Mouse (Mus musculus): ENCODE data around the gene Rbpj. TPM values are rescaled to one million over a fixed set of nuclear protein-coding genes. Genes with fewer than 3 reads are reported as not detected.

Gene Rbpj
- polyA plus RNA-seq, 1 experiment from 2014 or later = 23.9 TPM

GRCm38 (mm10) chr5:53451829-53452228 lies 14.1 kb upstream of the Rbpj start:
- H3K4me1 ChIP-seq = peaks cover 5% of the 10 kb centered on the region; the same call in 1 of the 2 replicates
- 86% methylated on average over 8 of the region's 8 CpGs for WGBS
- no peak for ATAC-seq (ENCODE audit: low FRiP score)
- no peak overlapping the region for H3K4me3 ChIP-seq (replicated peaks)
- no peak overlapping the region for H3K4me2 ChIP-seq
- no peak overlapping the region for H3K9ac ChIP-seq (replicated peaks)
- H3K27me3 ChIP-seq (replicated peaks) = no peaks in the 10 kb centered on the region
- no peaks in the 10 kb centered on the region for H3K36me3 ChIP-seq
- no peak overlapping the region for H3K27ac ChIP-seq (replicated peaks)
- no peaks in the 10 kb centered on the region for H3K9me3 ChIP-seq (replicated peaks)

DNA sequence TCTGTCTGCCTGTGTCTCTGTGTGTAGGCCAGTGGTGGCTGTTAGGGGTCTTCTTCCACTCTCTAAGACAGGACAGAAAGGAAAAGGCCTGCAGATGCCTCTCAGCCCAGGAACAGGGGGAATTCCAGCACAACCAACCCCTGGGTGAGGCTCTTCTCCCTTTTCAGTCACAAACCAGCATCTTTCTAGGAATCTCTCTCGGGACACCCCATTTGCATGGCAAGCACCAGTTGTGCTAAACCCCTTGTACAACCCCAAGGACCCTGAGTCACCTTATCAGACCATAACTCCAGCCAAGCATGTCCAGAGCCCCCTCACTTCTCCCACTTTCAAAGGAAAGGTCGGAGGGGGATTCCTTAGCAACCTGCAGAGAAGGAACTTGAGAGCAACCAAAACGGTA lies 13.0 kb upstream of the Rbpj start:
- no peak overlapping the region for H3K4me3 ChIP-seq (replicated peaks)
- H3K9me3 ChIP-seq (replicated peaks) = no peaks in the 10 kb centered on the region
- H3K36me3 ChIP-seq = no peaks in the 10 kb centered on the region
- WGBS = 48% methylated on average over 3 of the region's 3 CpGs
- H3K4me1 ChIP-seq = peaks cover 5% of the 10 kb centered on the region; the same call in 1 of the 2 replicates
- no peak overlapping the region for H3K9ac ChIP-seq (replicated peaks)
- no peak overlapping the region for H3K4me2 ChIP-seq
- H3K27ac ChIP-seq (replicated peaks) = no peak overlapping the region
- H3K27me3 ChIP-seq (replicated peaks) = no peaks in the 10 kb centered on the region
- no peak for ATAC-seq (ENCODE audit: low FRiP score)

GRCm38 (mm10) chr5:53454706-53455105 lies 11.2 kb upstream of the Rbpj start:
- Histone ChIP-seq H3K9me3 (replicated peaks) (no peaks in the 10 kb centered on the region), H3K4me1 (peaks cover 5% of the 10 kb centered on the region; the same call in 1 of the 2 replicates), H3K27ac (replicated peaks) (no peak overlapping the region), H3K4me2 (no peak overlapping the region), H3K36me3 (no peaks in the 10 kb centered on the region), H3K4me3 (replicated peaks) (no peak overlapping the region), H3K9ac (replicated peaks) (no peak overlapping the region), H3K27me3 (replicated peaks) (no peaks in the 10 kb centered on the region)
- WGBS = 81% methylated on average over 9 of the region's 9 CpGs
- ATAC-seq (ENCODE audit: low FRiP score) = no peak

- Histone ChIP-seq H3K36me3 (no peaks in the 10 kb centered on the region), H3K4me3 (replicated peaks) (no peak overlapping the region), H3K9me3 (replicated peaks) (no peaks in the 10 kb centered on the region), H3K9ac (replicated peaks) (no peak overlapping the region), H3K27ac (replicated peaks) (no peak overlapping the region), H3K27me3 (replicated peaks) (no peaks in the 10 kb centered on the region), H3K4me1 (peaks cover 5% of the 10 kb centered on the region; the same call in 1 of the 2 replicates), H3K4me2 (no peak overlapping the region)
- no peak for ATAC-seq (ENCODE audit: low FRiP score)
- 94% methylated on average over 5 of the region's 5 CpGs for WGBS
These were observed 10.5 kb upstream of the Rbpj start for GRCm38 (mm10) chr5:53455459-53455858.

DNA sequence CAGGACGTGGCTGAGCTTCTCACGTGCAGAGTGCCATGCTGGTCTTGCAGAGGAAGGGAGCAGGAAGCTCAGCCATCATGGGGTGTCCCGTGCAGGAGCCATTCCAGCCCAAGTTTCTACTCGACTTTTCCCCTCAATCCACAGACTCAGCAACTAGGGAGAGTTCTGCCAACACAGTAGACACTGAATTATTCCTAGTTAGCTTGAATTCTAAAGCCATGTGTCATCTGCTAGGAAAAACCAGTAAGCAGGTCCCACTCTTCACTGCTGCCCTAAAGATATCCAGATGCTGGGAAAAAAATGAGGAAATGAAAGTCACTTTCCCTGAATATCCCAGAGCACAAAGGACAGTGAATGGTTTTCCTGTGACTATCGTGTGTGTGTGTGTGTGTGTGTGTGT lies 5.8 kb upstream of the Rbpj start:
- Histone ChIP-seq H3K27ac (replicated peaks) (no peak overlapping the region), H3K9ac (replicated peaks) (no peak overlapping the region), H3K4me2 (no peak overlapping the region), H3K4me1 (no peaks in the 10 kb centered on the region), H3K36me3 (no peaks in the 10 kb centered on the region), H3K27me3 (replicated peaks) (no peaks in the 10 kb centered on the region), H3K4me3 (replicated peaks) (no peak overlapping the region), H3K9me3 (replicated peaks) (no peaks in the 10 kb centered on the region)
- WGBS = 76% methylated on average over 5 of the region's 5 CpGs
- no peak for ATAC-seq (ENCODE audit: low FRiP score)

DNA sequence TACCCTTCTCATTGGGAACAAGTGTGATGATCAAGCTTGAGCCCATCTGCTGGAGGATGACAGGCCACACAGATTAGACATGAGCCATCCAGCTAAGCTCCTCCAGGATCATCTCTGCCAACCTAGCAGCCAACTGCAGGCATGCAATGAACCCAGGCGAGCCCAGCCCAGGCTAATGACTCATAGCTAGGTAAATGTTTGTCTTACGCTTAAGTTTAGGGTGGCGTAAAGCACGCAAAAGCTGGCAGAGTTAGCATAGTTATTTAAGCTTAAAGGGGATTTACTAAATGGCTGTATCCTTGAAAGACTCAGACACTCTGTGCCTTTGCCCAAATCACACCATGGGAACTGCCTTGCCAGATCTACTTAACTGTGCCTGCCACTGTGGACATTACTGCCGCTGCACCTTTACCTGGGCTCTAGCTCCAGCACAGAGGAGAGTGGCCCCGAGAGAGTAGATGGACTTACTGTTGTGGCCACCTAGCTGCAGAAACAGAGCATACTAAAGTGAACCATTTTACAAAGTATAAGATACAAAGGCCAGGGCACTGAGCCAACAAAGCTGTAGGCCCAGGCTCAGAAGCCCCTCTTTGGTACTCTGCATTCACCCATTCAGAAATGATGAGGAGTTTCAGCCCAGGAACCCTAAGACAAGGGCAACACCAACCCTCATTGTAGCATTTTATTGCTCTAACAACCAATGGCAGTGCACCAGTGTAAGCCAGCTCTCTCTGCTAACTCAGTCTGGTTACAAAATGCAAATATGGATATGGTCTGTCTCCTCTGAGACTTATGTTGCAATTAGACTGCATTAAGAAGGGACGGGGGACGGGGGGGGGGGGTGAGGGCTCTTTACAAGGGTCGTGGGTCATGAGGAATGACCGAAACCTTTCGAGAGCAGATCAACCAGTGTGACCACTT lies 2.6 kb upstream of the Rbpj start:
- 81% methylated on average over 11 of the region's 11 CpGs for WGBS
- H3K27me3 ChIP-seq (replicated peaks) = no peaks in the 10 kb centered on the region
- no peak overlapping the region for H3K27ac ChIP-seq (replicated peaks)
- H3K36me3 ChIP-seq = no peaks in the 10 kb centered on the region
- no peak overlapping the region for H3K9ac ChIP-seq (replicated peaks)
- H3K4me1 ChIP-seq = no peaks in the 10 kb centered on the region
- no peak overlapping the region for H3K4me2 ChIP-seq
- no peak for ATAC-seq (ENCODE audit: low FRiP score)
- H3K4me3 ChIP-seq (replicated peaks) = no peak overlapping the region
- H3K9me3 ChIP-seq (replicated peaks) = no peaks in the 10 kb centered on the region

- no peak overlapping the region for H3K9ac ChIP-seq (replicated peaks)
- no peak overlapping the region for H3K4me2 ChIP-seq
- no peaks in the 10 kb centered on the region for H3K9me3 ChIP-seq (replicated peaks)
- no peaks in the 10 kb centered on the region for H3K27me3 ChIP-seq (replicated peaks)
- no peak overlapping the region for H3K27ac ChIP-seq (replicated peaks)
- ATAC-seq (ENCODE audit: low FRiP score) = no peak
- H3K36me3 ChIP-seq = no peaks in the 10 kb centered on the region
- no peak overlapping the region for H3K4me3 ChIP-seq (replicated peaks)
- H3K4me1 ChIP-seq = 0 out of 2 replicates have a peak, but pooled peaks cover 2% of the 10 kb centered on the region
- 83% methylated on average over 16 of the region's 16 CpGs for WGBS
These were observed 726 bp downstream of the Rbpj start for GRCm38 (mm10) chr5:53466422-53467333.

GRCm38 (mm10) chr5:53467602-53468001 lies 1.6 kb downstream of the Rbpj start:
- Histone ChIP-seq H3K4me3 (replicated peaks) (no peak overlapping the region), H3K36me3 (no peaks in the 10 kb centered on the region), H3K27ac (replicated peaks) (no peak overlapping the region), H3K9me3 (replicated peaks) (no peaks in the 10 kb centered on the region), H3K27me3 (replicated peaks) (no peaks in the 10 kb centered on the region), H3K9ac (replicated peaks) (no peak overlapping the region), H3K4me2 (no peak overlapping the region), H3K4me1 (0 out of 2 replicates have a peak, but pooled peaks cover 2% of the 10 kb centered on the region)
- 74% methylated on average over 9 of the region's 9 CpGs for WGBS
- ATAC-seq (ENCODE audit: low FRiP score) = no peak

GRCm38 (mm10) chr5:53468366-53468765 lies 2.4 kb downstream of the Rbpj start:
- WGBS = 59% methylated on average over 8 of the region's 8 CpGs
- ATAC-seq (ENCODE audit: low FRiP score) = no peak
- Histone ChIP-seq H3K9ac (replicated peaks) (no peak overlapping the region), H3K27ac (replicated peaks) (no peak overlapping the region), H3K4me1 (0 out of 2 replicates have a peak, but pooled peaks cover 2% of the 10 kb centered on the region), H3K4me2 (no peak overlapping the region), H3K4me3 (replicated peaks) (no peak overlapping the region), H3K36me3 (no peaks in the 10 kb centered on the region), H3K27me3 (replicated peaks) (no peaks in the 10 kb centered on the region), H3K9me3 (replicated peaks) (no peaks in the 10 kb centered on the region)

- H3K4me3 ChIP-seq (replicated peaks) = no peak overlapping the region
- no peaks in the 10 kb centered on the region for H3K36me3 ChIP-seq
- H3K27ac ChIP-seq (replicated peaks) = no peak overlapping the region
- H3K27me3 ChIP-seq (replicated peaks) = no peaks in the 10 kb centered on the region
- WGBS = 82% methylated on average over 6 of the region's 6 CpGs
- H3K4me2 ChIP-seq = no peak overlapping the region
- H3K4me1 ChIP-seq = 0 out of 2 replicates have a peak, but pooled peaks cover 2% of the 10 kb centered on the region
- no peak for ATAC-seq (ENCODE audit: low FRiP score)
- H3K9ac ChIP-seq (replicated peaks) = no peak overlapping the region
- H3K9me3 ChIP-seq (replicated peaks) = no peaks in the 10 kb centered on the region
These were observed 3.3 kb downstream of the Rbpj start for GRCm38 (mm10) chr5:53469098-53469776.

DNA sequence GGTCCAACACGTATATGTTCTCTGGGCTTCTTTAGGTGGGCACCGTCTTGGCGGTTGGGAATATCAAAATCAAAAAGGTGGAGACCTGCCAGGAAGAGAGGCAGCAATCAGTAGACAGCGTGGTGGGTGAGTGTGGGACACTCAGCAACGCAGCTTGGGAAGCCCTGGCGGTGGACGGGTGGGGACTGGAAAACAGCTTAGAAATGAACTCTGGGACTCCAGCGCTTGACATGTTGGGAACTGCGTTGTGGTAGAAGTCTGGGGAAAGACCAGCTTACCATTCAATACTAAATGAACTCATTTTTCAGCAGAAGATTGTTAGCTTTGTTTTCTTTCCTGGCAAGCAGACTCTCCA lies 3.8 kb downstream of the Rbpj start:
- no peak overlapping the region for H3K4me3 ChIP-seq (replicated peaks)
- 68% methylated on average over 9 of the region's 9 CpGs for WGBS

More for the DNA sequence above, 3.8 kb downstream of the Rbpj start:
- H3K36me3 ChIP-seq = no peaks in the 10 kb centered on the region
- no peak for ATAC-seq (ENCODE audit: low FRiP score)
- H3K27ac ChIP-seq (replicated peaks) = no peak overlapping the region
- no peaks in the 10 kb centered on the region for H3K9me3 ChIP-seq (replicated peaks)
- H3K27me3 ChIP-seq (replicated peaks) = no peaks in the 10 kb centered on the region
- H3K9ac ChIP-seq (replicated peaks) = no peak overlapping the region
- 0 out of 2 replicates have a peak, but pooled peaks cover 2% of the 10 kb centered on the region for H3K4me1 ChIP-seq
- H3K4me2 ChIP-seq = no peak overlapping the region
